Mouse (Mus musculus) MN1 (cell line): ENCODE measurements at regions not wholly inside any gene's neighbourhood (a gene's known extent, or its start where the extent isn't known, plus 50 kb on each side); places are given as distances from the start of the nearest gene placed in this dataset.

Experiments
- DNase-seq: peaks from one replicate; pipeline ENCODE4 v3.0.0-alpha.2; 2016; ENCODE audit warnings: low spot score

- DNase-seq = peak; percentile 40
Observed at GRCm38 (mm10) chr10:87639339-87639738, 117.7 kb downstream of the Pah start.

GRCm38 (mm10) chr10:87649091-87649490 lies 127.5 kb downstream of the Pah start:
- DNase-seq = peak; percentile 18

GRCm38 (mm10) chr10:87652139-87652740 lies 130.6 kb downstream of the Pah start:
- no peak for DNase-seq

GRCm38 (mm10) chr10:87654112-87654511 lies 132.5 kb downstream of the Pah start:
- no peak for DNase-seq

- no peak for DNase-seq
Observed at GRCm38 (mm10) chr10:87666020-87666718, 144.6 kb downstream of the Pah start.

- DNase-seq = no peak
Observed at GRCm38 (mm10) chr10:87666719-87667387, 145.3 kb downstream of the Pah start.

GRCm38 (mm10) chr10:87667651-87668140 lies 146.1 kb downstream of the Pah start:
- DNase-seq = no peak

- no peak for DNase-seq
Observed at GRCm38 (mm10) chr10:87674740-87675420, 153.3 kb downstream of the Pah start.

- DNase-seq = no peak
Observed at GRCm38 (mm10) chr10:87676041-87676672, 154.6 kb downstream of the Pah start.

GRCm38 (mm10) chr10:87678984-87679383 lies 157.4 kb downstream of the Pah start:
- DNase-seq = no peak

- no peak for DNase-seq
Observed at GRCm38 (mm10) chr10:87686311-87686710, 164.7 kb downstream of the Pah start.

GRCm38 (mm10) chr10:87686785-87687184 lies 165.2 kb downstream of the Pah start:
- DNase-seq = no peak

- DNase-seq = no peak
Observed at GRCm38 (mm10) chr10:87687844-87688243, 166.2 kb downstream of the Pah start.

GRCm38 (mm10) chr10:87690831-87691230 lies 167.2 kb upstream of the Igf1 start:
- DNase-seq = no peak

- peak; percentile 8 for DNase-seq
Observed at GRCm38 (mm10) chr10:87696485-87696884, 161.6 kb upstream of the Igf1 start.

- no peak for DNase-seq
Observed at GRCm38 (mm10) chr10:87711209-87711608, 146.9 kb upstream of the Igf1 start.

GRCm38 (mm10) chr10:87711798-87712197 lies 146.3 kb upstream of the Igf1 start:
- peak; percentile 14 for DNase-seq

- DNase-seq = no peak
Observed at GRCm38 (mm10) chr10:87715874-87716600, 142.0 kb upstream of the Igf1 start.

GRCm38 (mm10) chr10:87717156-87717555 lies 140.9 kb upstream of the Igf1 start:
- DNase-seq = no peak

GRCm38 (mm10) chr10:87718491-87718890 lies 139.6 kb upstream of the Igf1 start:
- no peak for DNase-seq

- DNase-seq = no peak
Observed at GRCm38 (mm10) chr10:87719978-87720377, 138.1 kb upstream of the Igf1 start.
